Mouse (Mus musculus) limb, embryonic 12.5 days (tissue): ENCODE results near the gene Hist1h2ag. TPM values are rescaled to one million over a fixed set of nuclear protein-coding genes. Genes with fewer than 3 reads are reported as not detected.
"Not testable (repeated sequence)": the region's sequence is repeated elsewhere in the genome, so short reads cannot be mapped to it uniquely, and the experiment has no call there.

Source experiments
- ATAC-seq: fragments of 200-750 bp; cut with Nextera tagmentation; 2 replicates; pipeline ENCODE4 v1.8.0; 2017; ENCODE audit warnings: low read depth, moderate TSS enrichment; ENCODE audit not compliant: insufficient number of reproducible peaks, insufficient read depth, low FRiP score, low TSS enrichment
- H3K27ac ChIP-seq: fragments of 300-500 bp; sonication (generic); 2 replicates; pipeline ENCODE4 v1.5.1; 2016; ENCODE audit warnings: mild to moderate bottlenecking, moderate library complexity
- H3K27me3 ChIP-seq: fragments of 300-500 bp; sonication (generic); 2 replicates; pipeline ENCODE4 v1.6.1; 2016; ENCODE audit warnings: mild to moderate bottlenecking, moderate library complexity
- H3K36me3 ChIP-seq: fragments of 300-500 bp; sonication (generic); 2 replicates; pipeline ENCODE4 v1.6.1; 2016; ENCODE audit warnings: mild to moderate bottlenecking, moderate library complexity
- H3K4me1 ChIP-seq: fragments of 300-500 bp; sonication (generic); replicated peaks from 2 replicates; pipeline ENCODE4 v1.6.1; 2016
- H3K4me2 ChIP-seq: fragments of 300-500 bp; sonication (generic); 2 replicates; pipeline ENCODE4 v1.6.1; 2016; ENCODE audit warnings: mild to moderate bottlenecking, moderate library complexity
- H3K4me3 ChIP-seq: fragments of 300-500 bp; sonication (generic); replicated peaks from 2 replicates; pipeline ENCODE4 v1.5.1; 2016; ENCODE audit warnings: mild to moderate bottlenecking
- H3K9ac ChIP-seq: fragments of 300-500 bp; sonication (generic); replicated peaks from 2 replicates; pipeline ENCODE4 v1.6.1; 2016; ENCODE audit warnings: mild to moderate bottlenecking, moderate library complexity
- H3K9me3 ChIP-seq: fragments of 300-500 bp; sonication (generic); 2 replicates; pipeline ENCODE4 v1.6.1; 2016; ENCODE audit warnings: mild to moderate bottlenecking, moderate library complexity
- WGBS: fragments of 180-500 bp; shearing (Covaris S2); methylation state at CpG from one replicate; pipeline ENCODE4 v1.1.7; 2016; 5-methylcytosine and 5-hydroxymethylcytosine counted together
- polyA plus RNA-seq: library from polyadenylated mRNA; unstranded; fragments of >200 nt; fragmentation: Nextera tagmentation; extraction: Ambion mirVana; gene quantifications from 2 replicates; pipeline ENCODE4 v1.2.1, GENCODE M21; 2016

The Hist1h2ag gene
- polyA plus RNA-seq: 119 and 120 TPM in 2 replicates

DNA sequence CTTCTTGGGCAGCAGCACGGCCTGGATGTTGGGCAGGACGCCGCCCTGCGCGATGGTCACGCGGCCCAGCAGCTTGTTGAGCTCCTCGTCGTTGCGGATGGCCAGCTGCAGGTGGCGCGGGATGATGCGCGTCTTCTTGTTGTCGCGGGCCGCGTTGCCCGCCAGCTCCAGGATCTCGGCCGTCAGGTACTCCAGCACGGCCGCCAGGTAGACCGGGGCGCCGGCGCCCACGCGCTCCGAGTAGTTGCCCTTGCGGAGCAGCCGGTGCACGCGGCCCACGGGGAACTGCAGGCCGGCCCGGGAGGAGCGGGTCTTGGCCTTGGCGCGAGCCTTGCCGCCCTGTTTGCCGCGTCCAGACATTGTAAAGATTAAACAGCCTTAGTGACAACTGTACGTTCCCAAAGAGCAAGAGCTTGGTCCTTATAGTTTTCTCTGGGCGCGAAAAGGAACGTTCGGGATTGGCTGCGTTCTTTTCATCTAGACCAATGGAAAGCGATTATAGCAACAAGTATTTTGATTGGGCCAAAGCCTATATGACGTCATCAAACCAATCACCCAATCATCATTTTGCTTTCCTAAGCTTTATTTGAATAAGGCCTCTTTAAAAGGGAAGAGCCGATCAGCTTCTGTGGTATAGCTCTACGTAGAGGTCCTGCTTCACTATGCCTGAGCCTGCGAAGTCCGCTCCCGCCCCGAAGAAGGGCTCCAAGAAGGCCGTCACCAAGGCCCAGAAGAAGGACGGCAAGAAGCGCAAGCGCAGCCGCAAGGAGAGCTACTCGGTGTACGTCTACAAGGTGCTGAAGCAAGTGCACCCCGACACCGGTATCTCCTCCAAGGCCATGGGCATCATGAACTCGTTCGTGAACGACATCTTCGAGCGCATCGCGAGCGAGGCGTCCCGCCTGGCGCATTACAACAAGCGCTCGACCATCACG is at the start of gene Hist1h2ag, which contains the start of gene Hist1h2bj:
TSS of gene Hist1h2ag (minus strand) at position 377 of the 935 bp plus-strand sequence.
TSS of gene Hist1h2bj (plus strand) at position 647 of the 935 bp plus-strand sequence.
- Histone ChIP-seq H3K4me3 (peak within 1 kb of the TSS; percentile 41), H3K9ac (peak within 1 kb of the TSS; percentile 70), H3K4me1 (peaks cover 23% of the 10 kb centered on the region; the same call in 1 of the 2 replicates), H3K27ac (peak within 1 kb of the TSS; percentile 98), H3K4me2 (peak within 1 kb of the TSS; percentile 78)
- H3K27me3 ChIP-seq, H3K36me3 ChIP-seq, H3K9me3 ChIP-seq: not testable (repeated sequence)
- ATAC-seq: peak; percentile 92
- 1% methylated on average over 53 of the region's 80 CpGs for WGBS

DNA sequence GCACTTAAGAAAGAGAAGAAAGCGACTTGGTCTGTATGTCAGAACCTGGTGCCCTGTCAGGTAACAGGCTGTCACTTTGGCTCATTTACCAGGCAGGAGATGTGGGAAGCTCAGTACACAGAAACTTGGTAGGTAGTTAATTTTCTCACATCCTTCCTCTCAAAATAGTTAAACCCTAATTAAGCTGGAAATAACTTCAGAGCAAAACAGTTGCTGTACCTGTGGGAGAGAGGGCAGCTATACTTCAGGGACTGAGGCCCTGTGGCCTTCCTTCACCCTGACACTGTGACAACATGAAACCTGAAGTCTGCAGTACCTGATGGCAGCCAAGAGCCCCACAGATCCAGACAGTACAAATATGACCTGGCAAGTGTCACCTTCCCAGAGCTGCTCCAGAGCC is 41.4 kb upstream of the Hist1h2ag start, which contains the start of gene Vmn1r188:
TSS of gene Vmn1r188 (plus strand) at position 301 of the 400 bp plus-strand sequence.
- H3K9ac ChIP-seq, ATAC-seq, H3K27me3 ChIP-seq, H3K27ac ChIP-seq, H3K4me3 ChIP-seq, H3K4me1 ChIP-seq, H3K36me3 ChIP-seq, H3K4me2 ChIP-seq, H3K9me3 ChIP-seq: not testable (repeated sequence)
- 52% methylated on average over 1 of the region's 1 CpGs for WGBS

DNA sequence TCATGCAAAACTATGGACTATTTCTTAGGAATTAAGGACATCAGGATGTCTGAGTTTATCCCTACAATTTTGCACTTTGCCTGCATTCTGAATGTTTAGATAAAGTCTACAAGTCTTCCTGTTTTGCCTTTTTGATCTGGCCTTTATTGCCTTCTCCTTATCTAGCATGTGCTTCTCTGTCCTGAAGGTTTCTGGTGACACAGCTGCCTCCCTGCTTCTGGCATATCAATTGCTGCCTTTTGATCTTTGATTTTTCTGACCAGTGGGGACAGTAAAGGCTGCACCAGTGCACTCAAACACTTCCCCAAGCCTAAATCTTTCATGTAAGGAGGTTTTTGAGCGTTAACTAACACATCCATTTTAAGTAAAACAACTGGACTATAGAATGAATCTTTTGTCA is 20.7 kb upstream of the Hist1h2ag start:
- no peak for ATAC-seq
- 43% methylated on average over 1 of the region's 1 CpGs for WGBS

DNA sequence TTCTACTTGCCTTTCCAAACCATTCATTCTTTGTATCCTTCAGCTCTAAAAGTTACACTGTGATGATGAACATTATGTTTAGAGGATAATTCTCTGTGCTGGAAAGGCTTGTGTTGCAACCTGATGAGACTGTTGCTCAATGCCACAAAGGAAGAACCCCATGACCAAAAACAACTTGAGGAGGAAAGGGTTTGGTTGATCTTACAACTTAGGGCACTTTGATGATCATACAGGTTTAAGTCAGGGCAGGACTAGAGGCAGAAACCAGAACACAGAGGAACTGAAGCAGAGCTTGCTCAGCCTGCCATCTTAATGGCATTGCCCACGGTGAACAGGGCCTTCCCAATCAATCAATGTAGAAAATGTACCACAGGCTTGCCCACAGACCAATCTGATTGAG is 18.7 kb upstream of the Hist1h2ag start:
- no peak for ATAC-seq
- H3K9me3 ChIP-seq: no peaks in the 10 kb centered on the region
- H3K4me2 ChIP-seq: no peak overlapping the region
- no peak overlapping the region for H3K4me3 ChIP-seq
- H3K9ac ChIP-seq: no peak overlapping the region
- 93% methylated on average over 1 of the region's 1 CpGs for WGBS
- H3K4me1 ChIP-seq: no peaks in the 10 kb centered on the region
- H3K27ac ChIP-seq: no peak overlapping the region
- H3K36me3 ChIP-seq: no peaks in the 10 kb centered on the region
- no peaks in the 10 kb centered on the region for H3K27me3 ChIP-seq

More for the DNA sequence above, 20.7 kb upstream of the Hist1h2ag start:
- H3K27ac ChIP-seq: no peak overlapping the region
- H3K9me3 ChIP-seq: no peaks in the 10 kb centered on the region
- no peaks in the 10 kb centered on the region for H3K4me1 ChIP-seq
- no peak overlapping the region for H3K9ac ChIP-seq
- no peak overlapping the region for H3K4me3 ChIP-seq
- no peaks in the 10 kb centered on the region for H3K27me3 ChIP-seq
- no peaks in the 10 kb centered on the region for H3K36me3 ChIP-seq
- H3K4me2 ChIP-seq: no peak overlapping the region

DNA sequence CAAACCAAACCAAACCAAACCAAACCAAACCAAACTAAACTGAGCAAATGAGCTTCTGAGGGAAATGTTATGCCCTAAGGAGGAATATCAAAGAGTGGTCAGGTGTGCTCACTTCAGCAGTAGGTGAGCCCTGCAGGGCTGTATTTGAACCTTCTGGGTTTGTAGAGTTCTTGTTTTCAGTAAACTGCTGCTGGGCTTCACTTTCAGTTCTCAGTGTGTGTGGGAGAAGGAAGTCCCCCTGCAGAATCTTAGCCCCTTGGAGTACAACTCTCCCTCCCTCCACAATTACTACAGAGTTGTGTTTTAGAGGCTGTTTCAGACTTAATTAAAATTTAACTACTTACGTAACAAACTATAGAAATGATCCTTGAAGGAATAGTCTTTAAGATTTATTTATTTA is 11.0 kb upstream of the Hist1h2ag start:
- H3K9ac ChIP-seq: no peak overlapping the region
- H3K27me3 ChIP-seq: peaks cover 3% of the 10 kb centered on the region; the same call in 1 of the 2 replicates
- no peaks in the 10 kb centered on the region for H3K9me3 ChIP-seq
- no peaks in the 10 kb centered on the region; the same call in 1 of the 2 replicates for H3K4me1 ChIP-seq
- no peaks in the 10 kb centered on the region for H3K36me3 ChIP-seq
- H3K27ac ChIP-seq: no peak overlapping the region
- no peak overlapping the region for H3K4me3 ChIP-seq
- no peak overlapping the region for H3K4me2 ChIP-seq
- ATAC-seq: no peak
- WGBS: 91% methylated on average over 1 of the region's 1 CpGs

DNA sequence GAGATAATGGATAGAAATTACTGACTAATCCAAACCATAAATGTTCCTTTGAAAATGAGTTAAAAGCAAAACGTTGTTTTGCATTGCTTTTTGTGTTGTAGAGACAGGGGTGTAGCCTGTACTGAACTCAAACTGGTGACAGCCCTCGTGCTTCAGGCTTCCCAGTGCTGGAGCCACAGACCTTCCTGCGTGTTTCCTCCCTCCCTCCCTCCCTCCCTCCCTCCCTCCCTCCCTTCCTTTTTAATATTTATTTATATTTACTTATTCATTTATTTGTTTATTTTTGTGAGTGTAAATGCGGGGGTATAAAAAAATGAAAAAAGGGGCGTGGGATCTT is 8.7 kb upstream of the Hist1h2ag start:
- 13% methylated on average over 5 of the region's 5 CpGs for WGBS
- Histone ChIP-seq H3K4me2 (peak overlapping the region; percentile 64), H3K27ac (no peak overlapping the region), H3K27me3 (peaks cover 3% of the 10 kb centered on the region; the same call in 1 of the 2 replicates), H3K4me3 (peak overlapping the region; percentile 49), H3K36me3 (no peaks in the 10 kb centered on the region), H3K9ac (no peak overlapping the region), H3K4me1 (no peaks in the 10 kb centered on the region; the same call in 1 of the 2 replicates), H3K9me3 (no peaks in the 10 kb centered on the region)
- ATAC-seq: no peak

DNA sequence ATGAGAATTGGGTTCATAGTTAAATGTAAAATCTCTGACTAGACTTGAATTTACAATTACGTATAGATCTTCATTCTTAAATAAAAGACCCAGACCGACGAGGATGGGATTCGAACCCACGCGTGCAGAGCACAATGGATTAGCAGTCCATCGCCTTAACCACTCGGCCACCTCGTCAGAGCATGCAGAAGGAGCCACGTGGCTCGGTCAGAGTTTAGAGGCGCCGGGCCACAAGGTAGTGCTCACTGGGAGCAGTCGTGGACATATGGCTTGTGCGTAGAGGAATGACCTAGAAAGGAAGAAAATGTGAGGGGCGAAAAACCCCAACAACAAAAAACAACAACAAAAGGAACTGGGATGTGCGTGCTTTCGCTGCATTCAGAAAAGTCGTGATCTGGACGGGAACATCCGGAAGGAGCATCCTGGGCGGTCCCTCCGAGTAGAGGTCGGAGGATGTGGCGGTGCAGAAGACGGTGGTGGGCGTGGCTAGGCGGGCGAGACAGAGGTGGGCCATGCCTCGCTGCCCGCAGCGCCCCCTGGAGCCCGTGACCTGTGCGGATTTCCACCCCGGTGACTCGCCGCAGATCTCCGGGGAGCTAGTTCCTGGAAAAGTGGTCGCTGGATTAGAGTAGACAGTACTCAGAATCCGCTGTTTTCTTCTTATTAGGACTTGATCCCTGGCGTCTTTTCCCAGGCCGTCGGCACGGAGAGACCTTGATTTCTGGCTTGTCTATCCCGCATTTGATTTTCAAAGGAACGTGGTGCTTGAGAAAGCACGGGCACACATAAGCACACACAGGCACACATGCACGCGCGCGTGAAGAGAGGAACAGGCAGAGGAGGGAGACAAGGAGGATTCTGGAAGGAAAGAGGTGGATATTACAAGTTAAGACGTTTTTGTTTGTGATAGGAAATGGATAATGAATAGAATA is 8.1 kb upstream of the Hist1h2ag start:
- peak overlapping the region; percentile 64 for H3K4me2 ChIP-seq
- ATAC-seq: peak; percentile 93
- peak overlapping the region; percentile 84 for H3K27ac ChIP-seq
- no peaks in the 10 kb centered on the region for H3K9me3 ChIP-seq
- no peaks in the 10 kb centered on the region for H3K36me3 ChIP-seq
- peaks cover 3% of the 10 kb centered on the region; the same call in 1 of the 2 replicates for H3K27me3 ChIP-seq
- WGBS: under 1% methylated on average over 52 of the region's 52 CpGs
- H3K4me3 ChIP-seq: peak overlapping the region; percentile 49
- H3K4me1 ChIP-seq: no peaks in the 10 kb centered on the region; the same call in 1 of the 2 replicates
- peak overlapping the region; percentile 56 for H3K9ac ChIP-seq

DNA sequence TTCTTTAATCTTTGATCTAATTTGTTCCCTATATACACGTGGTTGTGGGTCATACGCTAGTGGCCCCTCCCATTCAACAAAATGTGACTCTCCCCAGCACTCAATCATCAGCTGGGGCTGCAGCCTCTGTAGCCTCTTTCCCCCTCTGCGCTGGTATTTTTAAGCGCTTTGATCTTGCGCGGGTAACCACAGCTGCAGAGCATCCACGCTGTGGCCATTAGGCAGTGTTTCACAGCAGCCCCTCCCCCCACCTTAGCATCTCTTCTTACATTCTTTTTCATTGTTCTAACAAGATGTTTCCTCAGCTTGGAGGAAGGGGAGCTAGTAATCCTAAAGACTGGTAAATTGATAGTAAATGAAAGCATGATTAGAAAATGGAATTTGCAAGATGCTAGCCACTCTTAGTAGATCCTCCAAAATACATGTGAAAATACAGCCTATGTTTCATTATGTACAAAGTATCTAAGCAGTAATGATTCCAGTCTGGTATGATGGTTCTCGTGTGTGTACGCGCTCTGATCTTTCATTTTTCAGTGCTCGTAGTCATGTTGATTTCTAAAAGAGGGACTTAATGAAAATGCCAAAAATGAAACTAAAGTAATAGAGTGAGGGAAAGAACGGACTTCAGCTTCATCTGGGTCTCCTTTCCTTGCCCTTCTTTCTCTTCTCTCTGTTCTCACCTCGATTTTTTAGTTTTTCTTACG is 7.1 kb upstream of the Hist1h2ag start:
- under 1% methylated on average over 14 of the region's 14 CpGs for WGBS
- peak overlapping the region; percentile 49 for H3K4me3 ChIP-seq
- H3K9ac ChIP-seq: peak overlapping the region; percentile 27; the same call in 1 of the 2 replicates
- H3K27ac ChIP-seq: peak overlapping the region; percentile 84
- H3K27me3 ChIP-seq: no peaks in the 10 kb centered on the region
- H3K4me2 ChIP-seq: peak overlapping the region; percentile 64
- ATAC-seq: peak; percentile 62
- H3K4me1 ChIP-seq: no peaks in the 10 kb centered on the region; the same call in 1 of the 2 replicates
- H3K9me3 ChIP-seq: no peaks in the 10 kb centered on the region
- H3K36me3 ChIP-seq: no peaks in the 10 kb centered on the region

DNA sequence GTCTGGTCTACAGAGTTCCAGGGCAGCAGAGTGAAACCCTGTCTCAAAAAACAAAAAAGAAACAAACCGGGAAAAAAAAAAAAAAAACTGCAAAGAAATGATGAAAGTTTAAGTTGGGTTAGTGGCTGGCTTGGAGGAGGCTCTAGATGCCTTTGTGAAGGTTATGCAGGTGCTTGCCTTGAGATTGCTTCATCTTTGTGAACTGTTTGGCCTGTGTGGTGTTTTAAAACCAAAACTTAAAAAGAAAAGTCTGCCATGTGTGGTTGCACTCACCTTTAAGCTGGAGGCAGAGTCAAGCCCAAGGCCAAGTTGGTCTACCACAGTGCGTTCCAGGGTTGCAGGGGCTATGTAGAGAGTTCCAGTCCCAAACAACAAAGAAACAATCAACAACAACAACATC is 6.3 kb upstream of the Hist1h2ag start:
- WGBS: 76% methylated on average over 2 of the region's 2 CpGs
- no peak for ATAC-seq
- no peak overlapping the region for H3K27ac ChIP-seq

DNA sequence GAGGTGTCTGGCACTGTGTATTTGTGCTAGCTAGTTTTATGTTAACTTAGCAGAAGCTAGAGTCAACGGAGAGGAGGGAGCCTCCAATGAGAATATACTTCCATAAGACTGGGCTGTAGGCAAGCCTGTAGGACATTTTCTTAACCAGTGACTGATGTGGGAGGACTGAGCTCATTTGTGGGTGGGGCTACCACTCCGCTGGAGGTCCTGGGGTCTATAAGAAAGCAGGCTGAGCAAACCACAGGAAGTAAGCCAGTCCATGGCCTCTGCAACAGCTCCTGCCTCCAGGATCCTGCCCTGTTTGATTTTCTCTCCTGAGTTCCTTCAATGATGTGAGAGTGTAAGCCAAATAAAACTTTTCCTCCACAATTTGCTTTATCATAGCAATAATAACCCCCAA is 2.6 kb upstream of the Hist1h2ag start:
- H3K27ac ChIP-seq: no peak overlapping the region
- no peaks in the 10 kb centered on the region for H3K9me3 ChIP-seq
- no peak overlapping the region for H3K4me3 ChIP-seq
- 55% methylated on average over 2 of the region's 2 CpGs for WGBS
- peaks cover 17% of the 10 kb centered on the region for H3K4me1 ChIP-seq
- ATAC-seq: no peak
- no peaks in the 10 kb centered on the region for H3K36me3 ChIP-seq
- no peak overlapping the region for H3K4me2 ChIP-seq
- no peaks in the 10 kb centered on the region for H3K27me3 ChIP-seq
- no peak overlapping the region for H3K9ac ChIP-seq

More for the DNA sequence above, 6.3 kb upstream of the Hist1h2ag start:
- Histone ChIP-seq H3K9ac (no peak overlapping the region), H3K4me2 (no peak overlapping the region), H3K4me3 (no peak overlapping the region), H3K36me3 (no peaks in the 10 kb centered on the region), H3K4me1 (peaks cover 5% of the 10 kb centered on the region), H3K27me3 (no peaks in the 10 kb centered on the region), H3K9me3 (no peaks in the 10 kb centered on the region)
